Mouse (Mus musculus) T-helper 1 cell (primary cell): ENCODE measurements around the gene Rell1.

ENCODE experiments used
- in situ Hi-C: fragments of 300-600 bp; cut with MboI, MseI; formaldehyde crosslinking; loops from one replicate; pipeline ENCODE4 v1.15.1; 2025; ENCODE audit warnings: high pct_unique_total_duplicates

The Rell1 gene

DNA sequence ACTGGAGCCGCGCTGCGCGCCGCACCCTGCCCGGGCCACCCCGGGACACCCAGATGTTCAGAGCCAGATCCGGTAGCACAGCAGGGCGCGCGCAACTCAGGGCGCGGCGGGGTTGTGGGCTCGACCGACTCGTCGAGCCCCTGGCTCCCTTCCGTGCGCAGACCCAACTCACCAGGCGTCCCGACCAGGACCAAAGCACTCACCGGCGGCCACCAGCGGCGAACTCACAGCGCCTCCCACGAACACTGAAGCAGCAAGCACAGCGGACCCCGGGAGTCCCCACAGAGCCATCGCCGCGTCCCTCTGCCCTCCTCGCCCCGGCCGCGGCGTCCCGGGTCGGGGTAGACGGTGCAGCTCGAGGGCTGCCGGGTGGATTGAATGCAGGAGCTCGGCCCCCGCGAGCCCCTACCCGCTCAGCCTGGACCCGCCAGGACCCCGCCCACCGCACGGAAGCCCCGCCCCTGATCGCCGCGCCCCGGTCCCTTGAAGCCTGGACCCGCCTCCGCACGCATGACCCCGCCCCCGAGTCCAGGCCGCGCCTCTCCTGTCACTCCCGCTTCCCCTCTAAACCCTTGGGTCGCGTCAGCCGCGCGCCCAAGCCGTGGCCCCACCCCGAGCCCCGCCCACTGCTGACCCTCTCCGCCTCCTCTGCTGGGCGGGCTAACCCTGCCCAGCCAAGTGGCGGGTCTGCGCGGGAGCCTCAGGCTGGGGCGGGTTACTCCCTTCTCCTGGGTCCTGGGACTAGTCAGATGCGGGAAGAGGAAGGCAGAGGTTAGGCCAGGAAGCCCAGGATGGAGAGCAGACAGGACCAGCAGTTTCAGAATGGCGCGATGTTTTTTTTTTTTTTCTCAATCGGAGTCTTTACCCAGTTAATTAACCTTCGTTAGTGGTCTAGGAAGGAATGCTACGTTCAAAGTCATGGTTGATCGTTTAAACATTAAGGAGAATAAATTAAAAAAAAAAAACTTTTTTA, at the start of gene Rell1:
Gene Rell1 (minus strand): TSS at position 455 of the 973 bp plus-strand sequence.
- in situ Hi-C loops, result no loop called here

DNA sequence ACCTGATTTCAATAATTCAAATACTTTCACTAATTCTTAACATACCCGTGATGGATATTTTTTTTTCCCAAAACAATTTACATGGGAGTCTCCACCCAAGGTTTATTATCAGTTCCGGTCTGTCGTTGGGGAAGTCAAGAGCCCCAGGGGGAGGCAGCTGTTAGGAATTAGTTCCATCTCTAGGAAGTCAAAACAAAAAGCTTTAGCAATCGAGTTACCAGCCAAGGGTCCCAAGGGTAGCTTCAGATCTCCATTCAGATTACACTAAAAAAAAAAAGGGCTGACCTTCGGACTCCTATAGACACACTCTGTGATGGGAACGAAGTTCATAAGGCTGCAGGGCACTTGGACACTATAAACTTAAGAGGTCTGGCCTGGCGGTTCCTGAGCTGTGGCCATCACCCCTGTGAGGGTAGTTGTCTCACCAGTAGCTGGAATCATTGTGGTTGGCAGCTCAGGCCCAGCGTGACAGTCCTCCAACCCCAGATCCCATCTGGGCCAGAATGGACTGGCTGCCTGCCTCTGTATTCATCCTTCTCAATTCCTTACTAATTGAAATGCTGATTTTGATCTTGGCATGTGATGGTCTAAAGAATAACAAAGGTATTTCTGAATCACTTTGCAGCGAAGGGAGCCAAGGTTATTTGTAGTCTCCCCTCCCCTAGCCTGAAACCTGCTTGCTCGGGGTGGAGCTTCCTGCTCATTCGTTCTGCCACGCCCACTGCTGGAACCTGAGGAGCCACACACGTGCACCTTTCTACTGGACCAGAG, 44.1 kb upstream of the Rell1 start:
- in situ Hi-C loops, result no loop called here

DNA sequence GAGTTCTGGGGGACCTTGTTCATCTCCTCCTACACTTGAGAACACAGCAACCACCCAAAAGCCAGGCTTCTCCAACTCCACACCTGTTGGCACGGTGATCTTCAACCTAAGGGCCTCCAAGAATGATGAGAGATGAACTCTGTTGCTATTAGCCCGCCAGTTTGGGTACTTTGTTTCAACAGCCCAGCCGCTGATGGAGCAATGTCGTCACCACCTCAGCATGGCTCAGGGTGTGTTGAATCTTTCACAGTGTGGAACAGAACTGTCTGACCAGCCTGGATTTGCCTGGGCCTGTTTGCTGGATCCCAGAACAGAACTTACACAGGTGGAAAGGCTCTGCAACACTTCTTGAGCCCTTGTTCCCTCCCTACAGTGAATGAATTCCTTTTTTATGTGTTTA, 37.9 kb upstream of the Rell1 start:
- in situ Hi-C loops, result no loop called here

DNA sequence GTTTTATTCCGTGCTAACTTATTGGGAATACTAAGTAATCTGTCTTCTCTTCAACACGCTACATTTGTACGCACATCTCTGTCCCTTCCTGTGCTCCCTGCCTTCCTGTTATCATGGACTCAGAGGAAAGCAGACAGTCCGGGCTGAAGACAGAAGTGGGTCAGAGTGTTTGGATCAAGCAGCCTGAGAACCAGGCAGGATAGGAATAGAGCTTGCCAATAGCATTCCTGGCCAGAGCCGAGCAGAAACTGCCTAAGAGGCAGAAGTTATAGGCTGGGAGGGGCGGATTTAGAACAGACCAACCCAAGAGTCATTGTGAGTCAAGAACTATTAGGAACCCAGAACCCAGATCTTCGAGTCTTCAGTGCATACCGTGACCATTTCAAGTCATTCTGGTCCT, 34.6 kb upstream of the Rell1 start:
- in situ Hi-C loops, result no loop called here

DNA sequence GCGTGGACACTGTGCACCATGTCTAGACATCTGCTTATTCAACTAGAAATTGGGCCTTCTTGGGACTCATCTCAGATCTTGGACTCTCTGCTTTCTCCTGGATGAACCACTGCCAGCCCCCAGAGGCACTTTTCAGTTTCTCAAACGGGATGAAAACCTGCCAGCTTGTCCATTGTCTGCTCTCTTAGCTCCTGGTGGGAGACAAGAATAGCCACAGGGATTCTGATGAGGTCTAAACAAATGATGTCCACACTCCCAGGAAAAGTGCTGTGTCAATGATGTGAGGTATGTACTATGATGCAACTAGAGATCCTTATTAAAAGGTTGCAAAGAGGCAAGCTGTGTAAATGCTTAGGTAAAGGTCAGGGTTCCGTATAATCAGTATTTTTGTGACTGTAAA, 25.2 kb upstream of the Rell1 start:
- in situ Hi-C loops, result no loop called here

DNA sequence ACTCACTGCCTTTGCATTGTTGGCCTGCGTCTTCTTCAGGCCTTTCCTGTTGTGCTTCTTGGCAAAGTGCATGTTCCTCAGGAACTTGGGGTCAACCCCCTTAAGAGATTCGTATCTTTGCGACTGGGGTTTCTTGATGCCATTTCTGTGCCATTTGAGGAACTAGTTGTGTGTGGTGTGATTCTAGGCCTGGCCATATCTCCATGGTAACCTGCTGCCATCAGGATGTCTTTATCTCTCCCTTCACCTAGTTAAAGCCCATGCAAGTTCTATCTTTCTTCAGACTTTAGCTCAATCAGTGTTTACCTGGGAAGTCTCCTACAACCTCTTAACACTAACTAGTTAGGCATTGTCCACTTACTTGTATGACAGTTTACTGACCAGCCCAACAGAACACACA, 22.0 kb upstream of the Rell1 start:
- in situ Hi-C loops, result no loop called here

DNA sequence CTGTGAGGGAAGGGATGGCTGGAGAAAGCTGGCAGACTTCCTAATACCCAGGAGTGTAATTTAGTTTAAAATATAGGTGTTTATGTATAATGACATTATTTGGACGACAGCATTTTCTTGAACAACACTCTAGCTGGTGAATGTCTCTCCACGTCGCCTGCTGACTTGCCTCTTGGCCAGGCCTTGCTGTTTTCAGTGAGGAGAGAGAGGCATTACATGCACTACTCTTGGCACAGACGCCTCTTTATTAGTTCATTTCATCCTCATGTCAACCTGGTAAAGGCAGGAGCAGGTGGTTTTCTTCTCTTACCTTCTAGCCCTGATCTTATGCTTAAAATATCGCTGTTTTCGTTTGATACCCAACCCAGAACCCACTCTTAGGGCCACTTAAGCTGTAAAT, 17.6 kb upstream of the Rell1 start:
- in situ Hi-C loops, result no loop called here

DNA sequence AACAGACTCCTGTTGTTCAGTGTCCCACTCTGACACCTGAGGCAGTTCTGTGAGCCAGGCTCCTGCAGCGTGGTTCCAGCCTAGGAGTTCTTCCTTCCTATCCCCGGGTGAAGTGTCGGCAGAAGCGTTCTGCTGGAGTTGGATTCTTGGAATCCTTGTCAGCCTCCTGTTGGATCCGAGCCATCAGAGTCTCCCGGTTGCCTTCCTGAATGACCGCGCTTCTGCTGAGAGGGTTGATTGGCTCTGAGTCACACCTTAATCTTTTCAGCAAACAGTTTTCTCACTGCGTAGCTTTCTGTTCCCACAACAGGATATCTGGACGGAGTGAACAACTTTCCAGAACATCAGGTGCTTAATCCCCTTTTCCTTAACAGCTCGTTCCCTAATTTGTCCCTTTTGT, 13.6 kb upstream of the Rell1 start:
- in situ Hi-C loops, result no loop called here

DNA sequence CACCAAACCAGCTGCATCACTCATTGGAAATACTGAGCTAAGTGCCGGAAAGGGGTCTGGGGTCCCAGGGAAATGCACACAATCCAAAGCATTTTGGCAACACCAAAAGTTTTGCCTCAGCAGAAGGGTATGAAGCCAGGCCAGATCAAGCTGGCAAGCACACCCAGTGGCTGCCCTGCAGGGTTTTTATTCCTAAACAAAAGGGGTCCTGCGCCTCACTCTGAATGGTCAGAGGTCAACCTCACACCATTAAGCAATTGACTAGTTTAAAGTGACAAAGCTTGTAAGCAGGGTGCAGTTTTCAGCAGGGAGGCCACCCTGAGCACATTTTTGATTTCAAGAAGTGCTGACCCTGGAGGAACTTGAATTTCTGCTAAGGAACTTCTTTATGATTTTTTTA, 2.3 kb upstream of the Rell1 start:
- in situ Hi-C loops, result no loop called here

DNA sequence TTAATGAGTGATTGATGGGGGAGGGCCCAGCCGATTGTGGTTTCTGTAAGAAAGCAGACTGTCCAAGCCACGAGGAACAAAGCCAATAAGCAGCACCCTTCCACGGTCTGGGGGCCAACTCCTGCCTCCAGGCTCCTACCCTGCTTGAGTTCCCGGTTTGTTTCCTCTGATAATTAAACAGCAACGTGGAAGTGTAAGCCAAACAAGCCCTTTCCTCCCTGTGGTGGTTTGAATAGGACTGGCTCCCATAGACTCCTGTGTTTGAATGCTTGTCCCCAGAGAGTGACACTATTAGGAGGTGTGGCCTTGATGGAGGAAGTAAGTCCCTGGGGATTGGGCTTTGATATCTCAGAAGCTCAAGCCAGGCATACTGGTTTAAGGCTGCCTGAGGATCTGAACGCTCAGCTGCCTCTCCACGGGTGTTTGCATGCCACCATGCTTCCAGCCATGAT, 1.6 kb upstream of the Rell1 start:
- in situ Hi-C loops, result no loop called here

DNA sequence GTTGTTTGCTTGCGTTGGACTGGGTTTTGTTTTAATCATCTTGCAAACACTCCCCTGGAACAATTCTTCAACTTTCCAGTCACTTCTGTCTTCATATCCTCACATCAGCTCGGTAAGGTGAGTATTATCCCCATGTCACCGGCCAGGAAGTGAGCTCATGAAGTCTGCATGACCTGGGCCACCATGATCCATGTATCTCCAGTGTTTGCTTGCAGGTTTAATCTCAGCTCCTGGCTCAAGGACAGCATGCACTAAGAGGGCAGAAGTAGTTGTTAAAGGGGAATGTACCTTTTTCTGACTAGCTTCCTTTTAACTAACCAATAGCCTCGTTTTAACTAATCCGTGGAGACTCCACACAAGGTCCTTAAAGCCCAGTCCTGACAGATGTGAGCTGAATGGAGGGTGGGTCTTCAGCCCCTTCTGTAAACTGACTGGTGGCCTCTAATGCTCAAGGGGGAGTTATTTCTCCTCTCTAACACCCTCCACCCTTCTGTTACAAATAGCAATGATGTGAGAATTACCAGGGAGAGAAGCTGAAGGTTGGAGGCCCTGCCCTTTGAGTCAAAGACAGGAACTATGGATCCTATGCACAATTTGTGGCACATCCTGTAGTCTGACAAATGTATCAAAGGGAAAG, 897 bp upstream of the Rell1 start:
- in situ Hi-C loops, result no loop called here

DNA sequence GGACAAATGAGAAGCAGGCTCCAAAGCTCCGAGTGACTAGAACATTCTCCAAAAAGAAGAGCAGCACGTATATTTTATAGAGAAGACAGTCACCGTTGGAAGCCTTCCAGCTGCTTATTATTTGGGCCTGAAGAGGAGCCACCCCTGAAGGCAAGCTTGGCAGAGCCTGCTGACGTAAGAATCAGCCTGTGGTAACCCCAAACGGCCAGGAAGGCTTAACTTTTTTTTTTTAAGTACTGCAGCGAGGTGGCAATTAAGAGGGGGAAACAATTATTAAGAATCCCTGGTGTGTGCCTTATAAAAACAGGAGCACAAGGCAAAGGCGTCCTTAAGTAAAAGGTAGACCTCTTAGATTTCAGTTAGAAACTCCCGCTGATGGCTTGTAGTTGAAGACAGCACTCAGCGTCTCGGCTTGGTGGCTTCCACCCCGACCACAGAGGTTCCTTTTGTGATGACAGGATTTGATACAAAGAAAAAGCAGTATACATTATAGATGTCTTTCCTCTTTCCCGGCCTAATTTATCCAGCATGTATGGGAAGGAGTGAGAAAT, 1.0 kb downstream of the Rell1 start:
- in situ Hi-C loops, result no loop called here

DNA sequence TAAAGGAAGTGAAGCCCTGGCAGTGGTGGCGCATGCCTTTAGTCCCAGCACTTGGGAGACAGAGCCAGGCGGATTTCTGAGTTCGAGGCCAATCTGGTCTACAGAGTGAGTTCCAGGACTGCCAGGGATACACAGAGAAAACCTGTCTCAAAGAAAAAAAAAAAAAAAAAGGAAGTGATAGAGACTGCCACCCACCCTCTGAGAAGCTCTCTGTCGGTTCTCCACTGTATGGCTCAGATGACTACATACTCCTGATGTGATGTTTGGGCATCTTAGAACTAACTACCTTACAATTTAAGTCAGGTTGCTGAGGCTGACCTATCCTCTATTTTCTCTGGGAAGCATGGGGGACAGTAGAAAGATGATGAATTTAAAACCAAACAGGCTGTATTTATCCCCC, 2.3 kb downstream of the Rell1 start:
- in situ Hi-C loops, result no loop called here

DNA sequence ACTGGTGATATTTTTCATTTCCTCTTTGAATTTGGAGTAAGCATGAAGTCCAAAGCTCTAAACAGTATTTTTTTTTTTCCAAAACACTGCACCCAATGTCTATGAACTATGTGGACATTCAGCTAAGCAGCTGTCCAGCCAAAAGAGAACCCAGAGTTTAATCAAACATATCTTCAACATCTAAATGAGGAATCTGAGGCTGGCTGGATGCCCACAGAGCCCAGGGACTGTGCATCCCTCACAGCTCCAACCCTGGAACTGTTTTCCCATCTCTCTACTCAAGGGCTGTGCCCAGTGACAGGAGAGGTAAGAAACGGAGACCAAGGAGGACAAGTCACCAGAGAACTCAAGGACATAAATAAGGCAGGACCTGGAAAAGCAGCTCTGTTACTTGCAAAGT, 2.8 kb downstream of the Rell1 start:
- in situ Hi-C loops, result no loop called here

DNA sequence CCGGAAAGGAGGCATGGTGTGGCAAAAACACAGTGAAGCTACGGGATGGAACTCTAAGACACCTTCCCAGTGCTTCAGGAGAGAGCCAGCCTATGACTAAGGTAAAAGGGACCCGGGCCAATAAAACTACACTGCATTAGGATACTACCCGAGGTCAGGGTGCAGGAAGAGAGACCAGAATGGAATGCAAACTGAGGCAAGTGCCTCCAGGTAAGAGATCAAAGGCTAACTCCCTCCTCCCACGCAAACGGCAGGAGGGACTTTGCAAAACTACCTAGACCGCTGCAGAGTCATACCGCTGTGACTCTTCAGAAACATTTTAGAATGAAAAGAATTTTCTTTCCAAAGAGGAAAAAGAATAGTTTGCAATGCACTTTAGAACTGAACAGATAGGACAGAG, 4.1 kb downstream of the Rell1 start:
- in situ Hi-C loops, result no loop called here

DNA sequence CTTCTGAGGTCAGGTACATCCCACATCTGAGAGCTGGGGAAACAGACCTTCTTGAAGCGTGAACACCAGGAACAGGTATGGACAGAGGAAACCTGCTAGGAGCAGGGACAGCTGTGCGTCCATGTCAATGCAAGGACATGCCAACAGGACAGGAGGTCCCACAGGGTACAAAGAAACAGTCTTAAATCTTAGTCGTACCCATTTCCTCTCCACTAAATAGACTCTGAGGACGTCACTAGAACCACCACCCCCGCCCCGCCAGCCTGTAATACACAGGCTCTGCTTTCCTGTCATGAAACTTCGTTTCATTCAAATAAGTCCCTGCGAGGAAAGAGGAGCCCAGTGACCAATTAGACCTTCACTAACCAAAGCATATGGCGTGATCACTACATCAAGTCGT, 7.0 kb downstream of the Rell1 start:
- in situ Hi-C loops, result no loop called here

DNA sequence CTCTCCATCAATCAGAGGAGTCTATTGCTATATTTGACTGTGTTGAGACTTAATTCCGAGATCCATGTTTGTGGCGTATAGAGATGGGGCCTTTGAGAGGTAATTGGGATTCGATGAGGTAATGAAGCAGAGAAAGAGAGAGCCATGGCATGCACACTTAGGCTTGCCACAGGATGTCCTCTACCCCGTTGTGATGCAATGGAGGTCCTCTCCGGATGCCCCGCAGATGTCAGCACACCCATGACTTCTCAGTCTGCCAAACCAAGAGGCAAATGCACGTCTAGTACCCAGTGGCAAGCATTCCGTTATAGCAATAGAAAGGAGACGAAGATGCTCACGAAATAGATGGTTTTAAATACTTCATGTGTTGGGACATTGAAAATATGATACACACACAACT, 8.1 kb downstream of the Rell1 start:
- in situ Hi-C loops, result no loop called here

DNA sequence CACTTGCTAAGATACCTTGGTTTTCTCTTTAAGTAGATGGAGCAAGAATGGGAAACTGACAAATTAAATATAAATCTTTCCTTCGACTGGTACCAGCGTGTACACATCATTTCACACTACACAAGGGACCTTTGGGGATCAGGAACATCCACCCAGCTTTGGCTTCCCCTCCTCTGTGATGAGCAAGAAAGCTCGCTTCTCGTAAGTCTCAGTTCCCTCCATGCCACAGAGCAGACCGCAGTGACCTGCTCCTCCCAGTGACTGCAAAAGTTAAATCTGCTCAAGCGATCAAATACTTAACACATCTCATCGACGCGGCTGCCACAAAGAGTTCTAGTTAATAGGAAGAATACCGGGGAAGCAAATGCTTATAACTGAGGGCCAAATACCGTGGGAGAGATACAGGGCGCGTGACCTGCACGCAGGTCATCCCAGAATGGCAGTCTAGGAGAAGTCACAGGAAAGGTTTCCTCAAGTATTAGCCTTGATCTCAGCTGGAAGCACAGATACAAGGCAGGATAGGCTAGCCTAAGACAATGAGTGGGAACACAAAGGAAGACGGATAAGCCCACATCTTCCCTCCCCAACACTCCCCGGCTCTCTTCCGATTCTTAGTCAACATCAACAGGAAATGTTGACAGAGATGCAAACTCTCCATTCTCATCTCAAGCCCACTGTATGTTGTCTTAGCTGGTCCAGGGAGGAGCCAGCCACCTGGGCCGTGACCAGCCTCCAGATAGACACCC, 9.6 kb downstream of the Rell1 start:
- in situ Hi-C loops, result no loop called here

DNA sequence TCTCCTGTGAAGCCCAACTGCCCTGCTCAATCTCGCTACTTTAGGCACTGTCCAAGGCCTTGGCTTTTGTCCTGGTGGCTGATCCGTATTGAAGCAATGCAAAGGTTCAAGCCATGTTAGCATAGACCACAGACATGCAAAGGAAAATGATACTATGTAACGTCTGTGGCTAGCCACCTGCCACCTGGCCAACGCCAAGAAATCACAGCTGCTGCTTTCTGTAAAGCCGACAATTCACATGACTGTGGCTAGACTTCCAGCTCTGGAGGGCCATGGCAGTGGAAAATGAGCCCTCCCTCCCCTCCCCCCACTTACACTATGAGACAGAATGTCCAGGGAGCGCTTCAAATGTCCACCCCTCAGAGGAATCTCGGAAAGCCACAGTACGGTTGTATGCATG, 11.1 kb downstream of the Rell1 start:
- in situ Hi-C loops, result no loop called here

DNA sequence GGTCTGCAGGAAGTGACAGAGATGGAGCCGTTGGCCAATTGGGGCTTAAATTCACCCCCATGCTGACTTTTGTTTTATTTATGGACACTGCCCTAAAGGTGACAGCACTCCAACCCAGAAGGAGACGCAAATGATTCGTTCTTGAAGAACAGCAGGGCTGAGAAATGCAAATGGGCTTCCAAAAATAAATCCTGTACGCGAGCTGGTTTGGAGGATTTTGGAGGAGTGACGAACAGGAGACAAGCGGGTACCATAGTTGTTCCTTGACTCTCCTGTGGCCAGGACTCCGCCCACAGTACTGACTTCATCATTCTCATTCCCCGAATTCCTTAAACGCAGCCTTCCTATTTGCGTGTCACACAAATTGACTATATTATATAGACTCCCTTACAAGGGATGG, 12.3 kb downstream of the Rell1 start:
- in situ Hi-C loops, result no loop called here

DNA sequence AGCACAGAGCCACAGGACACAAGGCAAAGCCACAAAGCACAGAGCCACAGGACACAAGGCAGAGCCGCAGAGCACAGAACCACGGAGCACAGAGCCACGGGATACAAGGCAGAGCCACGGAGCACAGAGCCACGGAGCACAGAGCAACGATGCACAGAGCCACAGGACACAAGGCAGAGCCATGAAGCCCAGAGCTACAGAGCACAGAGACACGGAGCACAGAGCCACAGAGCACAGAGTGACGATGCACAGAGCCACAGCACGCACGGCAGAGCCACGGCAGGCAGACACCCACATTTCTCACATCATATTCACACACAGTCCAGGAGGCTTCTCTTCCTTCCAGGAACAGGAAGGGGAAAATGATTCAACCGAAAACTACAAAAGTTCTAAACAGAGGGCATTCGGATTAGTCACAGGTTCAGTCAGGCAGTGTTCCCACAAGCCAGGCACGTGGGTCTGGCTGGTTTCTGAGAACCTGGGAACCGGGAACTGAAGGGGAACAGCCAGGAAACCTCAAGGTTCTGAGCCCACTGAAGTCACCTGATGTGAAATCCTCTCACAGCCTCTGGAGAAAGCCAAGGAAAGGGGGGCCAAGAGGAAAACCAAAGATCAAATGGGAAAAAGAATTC, 15.2 kb downstream of the Rell1 start:
- in situ Hi-C loops, result loop anchor here (5.0 kb wide), 1 partner anchor 46 kb away; no protein-coding TSS in a partner anchor
